Mouse (Mus musculus): Measurements from ENCODE around the gene Dmd. TPM values are rescaled to one million over a fixed set of nuclear protein-coding genes. Genes with fewer than 3 reads are reported as not detected.

Dmd gene
- polyA plus RNA-seq, 1 experiment from 2014 or later = 20.7 TPM

GRCm38 (mm10) chrX:84860012-84860647 is 1911.5 kb downstream of the Dmd start:
- Histone ChIP-seq H3K27me3 (peaks cover 2% of the 10 kb centered on the region; the same call in 1 of the 2 replicates), H3K36me3 (no peaks in the 10 kb centered on the region), H3K9ac (no peak overlapping the region), H3K9me3 (no peaks in the 10 kb centered on the region), H3K4me3 (no peak overlapping the region), H3K4me1 (no peaks in the 10 kb centered on the region), H3K4me2 (no peak overlapping the region), H3K27ac (no peak overlapping the region)
- 28% methylated on average over 3 of the region's 3 CpGs for WGBS
- no peak for ATAC-seq (ENCODE audit: insufficient number of reproducible peaks, insufficient read depth, low FRiP score, low TSS enrichment, low read depth)

GRCm38 (mm10) chrX:84873090-84873489 is 1924.4 kb downstream of the Dmd start:
- H3K4me3 ChIP-seq = no peak overlapping the region
- no peak overlapping the region for H3K27ac ChIP-seq
- no peak overlapping the region for H3K9ac ChIP-seq
- no peaks in the 10 kb centered on the region for H3K36me3 ChIP-seq
- WGBS = 55% methylated on average over 4 of the region's 4 CpGs
- H3K9me3 ChIP-seq = no peaks in the 10 kb centered on the region
- peaks cover 3% of the 10 kb centered on the region; the same call in 1 of the 2 replicates for H3K27me3 ChIP-seq
- no peak for ATAC-seq (ENCODE audit: insufficient number of reproducible peaks, insufficient read depth, low FRiP score, low TSS enrichment, low read depth)
- H3K4me2 ChIP-seq = no peak overlapping the region
- H3K4me1 ChIP-seq = no peaks in the 10 kb centered on the region

- Histone ChIP-seq H3K36me3 (no peaks in the 10 kb centered on the region), H3K27me3 (peaks cover 4% of the 10 kb centered on the region; the same call in 1 of the 2 replicates), H3K4me3 (no peak overlapping the region), H3K4me1 (no peaks in the 10 kb centered on the region), H3K27ac (no peak overlapping the region), H3K9me3 (no peaks in the 10 kb centered on the region), H3K9ac (no peak overlapping the region), H3K4me2 (no peak overlapping the region)
- 36% methylated on average over 3 of the region's 3 CpGs for WGBS
- no peak for ATAC-seq (ENCODE audit: insufficient number of reproducible peaks, insufficient read depth, low FRiP score, low TSS enrichment, low read depth)
These were observed 1929.5 kb downstream of the Dmd start for GRCm38 (mm10) chrX:84878125-84878524.

GRCm38 (mm10) chrX:84932715-84933473 is 1984.2 kb downstream of the Dmd start:
- H3K27ac ChIP-seq = no peak overlapping the region
- H3K9me3 ChIP-seq = no peaks in the 10 kb centered on the region
- no peak for ATAC-seq (ENCODE audit: insufficient number of reproducible peaks, insufficient read depth, low FRiP score, low TSS enrichment, low read depth)
- H3K4me1 ChIP-seq = no peaks in the 10 kb centered on the region
- H3K4me3 ChIP-seq = no peak overlapping the region
- H3K9ac ChIP-seq = no peak overlapping the region
- no peak overlapping the region for H3K4me2 ChIP-seq
- no peaks in the 10 kb centered on the region for H3K36me3 ChIP-seq
- 79% methylated on average over 10 of the region's 10 CpGs for WGBS
- no peaks in the 10 kb centered on the region for H3K27me3 ChIP-seq

GRCm38 (mm10) chrX:84960557-84960956 is 2011.9 kb downstream of the Dmd start:
- no peaks in the 10 kb centered on the region for H3K9me3 ChIP-seq
- H3K27me3 ChIP-seq = peaks cover 3% of the 10 kb centered on the region; the same call in 1 of the 2 replicates
- 37% methylated on average over 5 of the region's 5 CpGs for WGBS
- H3K4me2 ChIP-seq = no peak overlapping the region
- no peak overlapping the region for H3K27ac ChIP-seq
- H3K4me3 ChIP-seq = no peak overlapping the region
- H3K9ac ChIP-seq = no peak overlapping the region
- no peak for ATAC-seq (ENCODE audit: insufficient number of reproducible peaks, insufficient read depth, low FRiP score, low TSS enrichment, low read depth)
- H3K36me3 ChIP-seq = no peaks in the 10 kb centered on the region
- no peaks in the 10 kb centered on the region for H3K4me1 ChIP-seq

- H3K9ac ChIP-seq = no peak overlapping the region
- peaks cover 3% of the 10 kb centered on the region; the same call in 1 of the 2 replicates for H3K27me3 ChIP-seq
- no peaks in the 10 kb centered on the region for H3K9me3 ChIP-seq
- H3K4me2 ChIP-seq = no peak overlapping the region
- H3K4me1 ChIP-seq = no peaks in the 10 kb centered on the region
- no peak for ATAC-seq (ENCODE audit: insufficient number of reproducible peaks, insufficient read depth, low FRiP score, low TSS enrichment, low read depth)
- WGBS = 54% methylated on average over 6 of the region's 6 CpGs
- H3K4me3 ChIP-seq = no peak overlapping the region
- H3K36me3 ChIP-seq = no peaks in the 10 kb centered on the region
- no peak overlapping the region for H3K27ac ChIP-seq
These were observed 2012.3 kb downstream of the Dmd start for GRCm38 (mm10) chrX:84960972-84961371.

GRCm38 (mm10) chrX:85008304-85008703 is 2059.6 kb downstream of the Dmd start:
- no peak overlapping the region for H3K27ac ChIP-seq
- H3K4me3 ChIP-seq = no peak overlapping the region
- H3K9ac ChIP-seq = no peak overlapping the region
- H3K4me1 ChIP-seq = no peaks in the 10 kb centered on the region
- H3K36me3 ChIP-seq = no peaks in the 10 kb centered on the region
- H3K27me3 ChIP-seq = no peaks in the 10 kb centered on the region
- no peak for ATAC-seq (ENCODE audit: insufficient number of reproducible peaks, insufficient read depth, low FRiP score, low TSS enrichment, low read depth)
- H3K4me2 ChIP-seq = no peak overlapping the region
- H3K9me3 ChIP-seq = no peaks in the 10 kb centered on the region

GRCm38 (mm10) chrX:85041466-85042058 is 2092.9 kb downstream of the Dmd start:
- Histone ChIP-seq H3K9me3 (no peaks in the 10 kb centered on the region), H3K36me3 (no peaks in the 10 kb centered on the region), H3K4me3 (no peak overlapping the region), H3K4me2 (no peak overlapping the region), H3K27me3 (peaks cover 10% of the 10 kb centered on the region; the same call in 1 of the 2 replicates), H3K27ac (no peak overlapping the region), H3K9ac (no peak overlapping the region), H3K4me1 (no peaks in the 10 kb centered on the region)
- 39% methylated on average over 8 of the region's 8 CpGs for WGBS
- no peak for ATAC-seq (ENCODE audit: insufficient number of reproducible peaks, insufficient read depth, low FRiP score, low TSS enrichment, low read depth)

GRCm38 (mm10) chrX:85046631-85047030 is 2098.0 kb downstream of the Dmd start:
- no peak for ATAC-seq (ENCODE audit: insufficient number of reproducible peaks, insufficient read depth, low FRiP score, low TSS enrichment, low read depth)
- Histone ChIP-seq H3K27ac (no peak overlapping the region), H3K4me2 (no peak overlapping the region), H3K4me3 (no peak overlapping the region), H3K36me3 (no peaks in the 10 kb centered on the region), H3K9me3 (no peaks in the 10 kb centered on the region), H3K4me1 (no peaks in the 10 kb centered on the region), H3K27me3 (peaks cover 30% of the 10 kb centered on the region), H3K9ac (no peak overlapping the region)
- 86% methylated on average over 9 of the region's 9 CpGs for WGBS

- peak overlapping the region; percentile 53 for H3K4me3 ChIP-seq
- peak; percentile 85 for ATAC-seq (ENCODE audit: insufficient number of reproducible peaks, insufficient read depth, low FRiP score, low TSS enrichment, low read depth)
- no peaks in the 10 kb centered on the region for H3K4me1 ChIP-seq
- H3K27ac ChIP-seq = no peak overlapping the region
- peak overlapping the region; percentile 71 for H3K9ac ChIP-seq
- H3K36me3 ChIP-seq = no peaks in the 10 kb centered on the region
- WGBS = 24% methylated on average over 47 of the region's 47 CpGs
- peak overlapping the region; percentile 63 for H3K4me2 ChIP-seq
- H3K27me3 ChIP-seq = peaks cover 30% of the 10 kb centered on the region
- no peaks in the 10 kb centered on the region for H3K9me3 ChIP-seq
These were observed 2099.8 kb downstream of the Dmd start for GRCm38 (mm10) chrX:85048141-85049110.

GRCm38 (mm10) chrX:85049593-85049992 is 2100.9 kb downstream of the Dmd start:
- no peak for ATAC-seq (ENCODE audit: insufficient number of reproducible peaks, insufficient read depth, low FRiP score, low TSS enrichment, low read depth)
- no peaks in the 10 kb centered on the region for H3K4me1 ChIP-seq
- no peak overlapping the region for H3K4me3 ChIP-seq
- no peak overlapping the region for H3K9ac ChIP-seq
- peaks cover 24% of the 10 kb centered on the region for H3K27me3 ChIP-seq
- no peaks in the 10 kb centered on the region for H3K9me3 ChIP-seq
- WGBS = 55% methylated on average over 3 of the region's 3 CpGs
- H3K27ac ChIP-seq = no peak overlapping the region
- H3K36me3 ChIP-seq = no peaks in the 10 kb centered on the region
- peak overlapping the region; percentile 63 for H3K4me2 ChIP-seq

Measured in embryonic facial prominence, embryonic 13.5 days (tissue).